Mouse (Mus musculus) adrenal gland, adult 18-20 months (tissue): Measurements from ENCODE around the gene Tra2a. TPM values are rescaled to one million over a fixed set of nuclear protein-coding genes. Genes with fewer than 3 reads are reported as not detected.

ENCODE experiments used
- DNase-seq, 2 experiments: peaks; one replicate each; pipeline ENCODE4 v3.0.0; 2021 to 2022; ENCODE audit warnings: low spot score in 2 of 2
- total RNA-seq, 2 experiments: library from RNA; stranded (reverse); gene quantifications; 1 replicate in 1 of 2; 2 replicates in 1 of 2; pipeline ENCODE4 v1.2.3; 2021

Gene Tra2a
- total RNA-seq, 2 experiments from 2014 or later, result 102 to 111 TPM

- DNase-seq, result no peak
Observed at GRCm38 (mm10) chr6:49241562-49241961, 22.3 kb downstream of the Tra2a start.

DNA sequence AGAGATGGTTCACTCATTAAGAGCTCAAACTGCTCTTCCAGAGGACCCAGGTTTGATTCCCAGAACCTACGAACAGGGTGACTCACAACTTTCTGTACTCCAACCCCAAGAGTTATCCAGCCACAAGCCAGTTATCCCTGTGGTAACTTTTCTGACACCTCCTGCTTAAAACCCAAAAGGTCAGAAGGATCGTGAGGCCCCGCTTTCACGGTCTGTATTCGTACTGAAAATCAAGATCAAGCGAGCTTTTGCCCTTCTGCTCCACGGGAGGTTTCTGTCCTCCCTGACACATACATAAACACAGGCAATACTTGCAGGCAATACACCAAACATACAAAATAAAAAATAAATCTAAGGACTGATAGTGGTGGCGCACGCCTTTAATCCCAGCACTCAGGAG is 27.5 kb downstream of the Tra2a start:
- DNase-seq, result peak; percentile 100

DNA sequence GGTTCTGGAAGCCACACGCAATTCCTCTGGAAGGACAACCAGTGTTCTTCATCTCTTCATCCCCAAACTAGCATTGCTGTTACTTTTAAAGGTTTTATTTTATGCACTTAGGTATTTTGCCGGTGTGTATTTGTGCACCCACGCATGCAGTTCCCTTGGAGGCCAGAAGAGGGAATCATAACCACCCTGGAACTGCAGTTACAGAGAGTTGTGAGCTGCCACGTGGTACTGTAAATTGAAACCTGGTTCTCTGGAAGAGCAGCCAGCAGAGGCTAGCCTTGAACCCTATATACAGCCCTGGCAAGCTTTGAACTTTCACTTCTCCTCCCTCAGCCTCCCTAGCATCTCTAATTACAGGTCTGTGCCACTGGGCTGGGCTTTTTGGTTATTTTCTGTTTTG is 30.5 kb downstream of the Tra2a start:
- DNase-seq, result no peak

DNA sequence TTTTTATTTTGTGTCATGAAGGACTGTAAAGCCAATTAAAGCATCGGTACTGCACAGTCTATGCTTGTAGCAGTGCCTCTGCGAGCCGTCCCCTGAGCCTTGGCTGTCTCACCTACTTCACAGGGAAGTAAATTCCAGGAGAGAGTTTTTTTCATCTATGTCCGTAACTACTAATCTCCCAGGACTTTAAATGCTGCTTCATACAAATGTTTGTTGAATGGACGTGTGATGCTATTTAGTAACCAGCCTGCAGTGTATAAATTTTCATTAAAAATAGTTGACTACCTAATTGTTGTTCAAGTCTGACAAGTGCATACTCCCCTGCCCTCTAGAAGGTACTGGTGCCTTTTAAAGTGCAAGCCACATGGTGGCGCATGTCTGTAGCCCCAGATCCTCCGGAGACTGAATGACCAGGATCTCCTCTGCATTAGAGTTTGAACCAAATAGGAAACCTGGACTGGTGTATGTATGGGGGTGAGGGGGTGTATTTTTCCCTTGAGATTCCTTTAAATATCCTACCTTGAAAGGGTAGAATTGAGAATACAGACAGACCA is 35.6 kb downstream of the Tra2a start:
- DNase-seq, result no peak

- no peak for DNase-seq
Observed at GRCm38 (mm10) chr6:49227184-49227735, 36.6 kb downstream of the Tra2a start.

- no peak for DNase-seq
Observed at GRCm38 (mm10) chr6:49225728-49226123, 38.1 kb downstream of the Tra2a start.

GRCm38 (mm10) chr6:49224923-49225727 is 38.7 kb downstream of the Tra2a start:
- DNase-seq, result no peak

DNA sequence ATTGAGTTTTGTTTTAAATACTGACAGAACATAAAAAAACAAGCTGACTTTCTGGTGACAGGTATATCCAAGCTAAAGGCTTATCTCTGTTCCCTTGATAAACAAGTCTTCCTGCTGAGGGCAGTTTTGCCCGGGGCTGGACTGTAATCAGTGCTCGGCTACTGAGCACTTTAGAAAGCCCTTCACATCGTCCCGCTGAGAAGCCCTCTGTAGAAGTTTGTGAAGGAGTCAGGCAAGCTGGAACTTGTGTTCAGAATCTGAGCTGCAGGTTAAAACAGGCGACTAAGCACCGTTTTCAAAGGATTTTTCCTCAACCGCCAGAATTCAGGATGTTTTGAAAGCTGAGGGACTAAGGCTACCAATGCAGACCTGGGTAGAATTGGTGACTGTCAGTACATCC is 41.9 kb downstream of the Tra2a start:
- no peak for DNase-seq

GRCm38 (mm10) chr6:49219920-49220604 is 43.8 kb downstream of the Tra2a start:
- no peak for DNase-seq

DNA sequence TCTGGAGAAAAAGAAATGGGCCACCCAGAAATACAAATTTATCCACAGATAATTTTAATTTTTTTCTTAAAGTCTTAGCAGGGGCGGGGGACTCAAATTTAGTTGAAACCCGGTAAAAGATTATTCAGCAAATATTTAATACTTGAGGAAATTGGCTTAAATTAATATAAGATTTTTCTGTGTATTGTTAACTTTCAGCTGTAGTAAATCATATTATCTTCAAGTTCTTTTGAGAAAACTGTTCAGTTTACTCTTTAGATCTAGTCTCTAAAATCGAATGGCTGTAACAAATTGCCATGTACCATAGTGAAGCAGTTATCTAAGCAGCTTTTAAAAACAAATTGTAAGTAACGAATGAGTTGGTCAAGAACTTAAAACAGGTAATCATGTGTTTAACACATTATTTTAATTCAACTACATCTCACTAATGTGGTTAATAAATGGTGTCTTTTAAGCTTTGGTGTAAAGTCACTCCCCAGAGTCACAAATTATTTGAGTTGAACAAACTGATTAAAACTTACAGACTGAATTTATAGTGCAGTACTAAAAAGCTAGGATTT is 44.8 kb downstream of the Tra2a start:
- no peak for DNase-seq

DNA sequence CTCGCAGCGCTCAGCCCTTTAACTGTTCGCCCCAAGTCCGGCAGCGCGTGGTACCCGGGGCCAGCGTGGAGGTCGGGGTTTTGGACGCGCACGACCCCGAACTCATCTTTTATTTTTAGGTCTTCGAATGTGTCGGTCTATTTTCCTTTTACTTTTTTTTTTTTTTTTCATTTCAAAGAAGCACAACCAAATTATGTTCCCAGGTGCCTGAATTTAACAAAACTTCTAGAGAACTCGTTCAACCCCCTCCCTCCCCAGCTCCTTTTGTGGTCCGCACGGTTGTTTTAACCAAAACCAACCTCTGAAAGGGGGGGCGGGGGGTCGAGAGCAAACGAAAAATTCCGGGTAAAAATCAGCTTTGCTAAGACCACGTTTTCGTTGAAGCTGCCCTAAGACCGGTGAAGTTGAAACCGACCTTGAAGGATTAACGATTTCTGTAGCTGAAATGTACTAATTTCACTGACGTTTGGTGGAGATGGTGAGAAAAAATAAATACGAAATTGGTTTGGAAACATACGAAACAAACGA is 45.5 kb downstream of the Tra2a start:
- no peak for DNase-seq

GRCm38 (mm10) chr6:49217581-49218274 is 46.1 kb downstream of the Tra2a start:
- peak in 1 of 2 experiments; percentile 16 for DNase-seq

DNA sequence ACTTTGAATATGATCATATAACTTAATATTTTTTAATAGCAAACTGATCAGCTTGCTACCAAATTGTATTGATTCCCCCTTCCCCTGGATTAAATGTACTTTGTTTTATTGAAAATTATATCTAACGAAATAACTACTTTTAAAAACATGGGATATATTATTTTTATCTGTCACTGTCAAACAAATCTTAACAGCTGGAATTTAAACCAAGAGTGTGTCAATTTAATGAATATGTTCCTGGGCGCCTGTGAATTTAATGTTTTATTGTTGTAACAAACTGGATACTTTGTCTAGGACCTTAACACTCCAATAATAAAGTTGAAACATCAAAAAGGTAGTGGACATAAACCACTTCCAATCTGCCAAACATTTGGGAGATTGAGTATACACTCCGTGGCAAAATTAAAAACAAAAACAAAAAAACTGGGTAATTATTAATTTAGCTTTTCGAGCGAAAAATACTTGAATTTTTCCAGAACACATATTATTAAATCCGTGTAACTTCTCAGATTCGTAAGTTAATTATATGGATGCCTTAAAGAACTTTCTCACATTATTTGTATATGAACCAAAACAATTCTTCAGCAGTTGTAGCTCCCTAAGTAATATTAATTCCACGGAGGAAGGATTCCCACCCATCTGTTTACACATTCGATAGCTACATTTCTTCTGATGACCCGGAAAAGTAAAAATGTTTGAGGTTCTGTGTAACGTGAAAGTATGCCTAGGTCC is 46.9 kb downstream of the Tra2a start:
- DNase-seq, result no peak

DNA sequence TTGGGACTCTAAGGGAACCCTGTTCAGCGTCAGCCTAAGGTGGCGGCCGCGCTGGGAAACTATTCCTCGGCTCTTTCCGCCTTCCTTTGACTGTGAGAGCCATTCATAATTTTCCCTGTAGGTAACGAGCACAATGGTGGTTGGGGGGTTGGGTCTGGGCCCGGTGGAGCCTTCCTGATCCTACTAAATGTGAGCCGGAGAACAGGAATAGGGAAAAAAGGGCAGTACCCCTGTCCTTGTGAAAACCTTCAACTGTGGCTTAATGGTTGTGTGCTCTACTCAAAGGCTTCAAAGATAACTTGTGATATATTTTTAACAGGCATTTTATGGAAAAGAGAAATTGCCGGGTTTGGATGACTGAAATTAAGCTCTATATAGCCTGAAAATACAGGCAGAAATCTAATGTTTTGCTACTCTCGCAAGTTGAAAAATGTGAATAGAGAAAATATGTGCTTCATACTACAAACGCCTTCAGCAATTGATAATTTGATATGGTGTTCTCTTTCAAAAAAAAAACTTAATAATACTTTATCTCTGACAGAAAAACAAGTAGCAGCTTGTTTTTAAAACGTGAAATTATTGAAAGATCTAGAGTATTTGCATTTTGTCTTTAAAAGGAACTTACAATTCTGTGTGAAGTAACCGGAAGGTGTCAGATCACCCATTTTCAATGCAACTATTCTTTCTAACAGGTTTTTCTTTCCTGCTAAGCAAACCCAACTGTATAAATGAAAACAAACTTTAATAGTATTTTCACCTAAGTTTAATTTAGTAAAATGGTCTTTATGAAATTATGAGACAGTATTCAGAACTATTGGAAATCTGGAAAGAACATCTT is 47.9 kb downstream of the Tra2a start:
- DNase-seq, result peak in 1 of 2 experiments; percentile 5

DNA sequence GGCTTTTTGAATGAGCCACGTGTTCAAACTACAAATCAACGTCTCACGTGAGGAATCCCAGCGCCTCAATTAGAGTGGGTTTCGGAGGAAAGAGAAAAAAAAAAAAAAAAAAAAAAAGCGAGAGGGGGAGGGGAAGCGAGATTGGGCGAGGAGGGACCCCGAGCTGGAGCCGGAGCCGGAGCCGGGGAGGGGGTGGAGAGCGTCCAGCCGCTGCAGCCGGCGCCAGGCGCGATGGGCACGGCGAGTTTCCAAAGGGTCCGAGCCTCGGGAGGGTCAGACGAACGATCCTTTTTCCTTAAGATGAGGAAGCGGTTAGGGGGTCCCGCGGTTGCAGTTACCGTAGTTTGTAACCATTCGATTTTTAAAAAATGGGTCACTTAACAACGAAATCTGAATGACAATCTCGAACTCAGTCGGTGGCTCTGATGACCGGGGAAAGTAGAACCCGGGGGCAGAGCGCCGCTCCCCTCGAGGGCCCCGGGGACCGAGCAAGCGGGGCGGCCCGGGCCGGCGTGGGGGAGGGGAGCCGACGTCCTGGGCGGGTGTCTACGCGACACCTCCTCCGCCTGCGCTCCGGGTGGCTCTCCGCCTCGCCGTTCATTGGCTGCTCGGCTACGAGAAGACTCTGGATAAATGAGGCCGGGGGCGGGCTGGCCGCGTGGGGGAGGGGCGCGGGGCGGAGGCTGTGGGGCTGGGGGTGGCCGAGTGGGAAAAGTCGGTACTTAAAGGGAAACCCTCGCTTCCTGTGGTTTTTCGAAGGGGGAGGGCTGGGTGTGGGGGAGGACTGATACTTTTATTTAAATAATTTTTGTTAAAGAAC is 48.7 kb downstream of the Tra2a start, which contains the start of gene Igf2bp3:
TSS of gene Igf2bp3 (minus strand) at position 30 of the 820 bp plus-strand sequence.
- DNase-seq, result peak; percentile 9 to 27

GRCm38 (mm10) chr6:49214086-49214927 is 49.5 kb downstream of the Tra2a start:
- DNase-seq, result peak; percentile 8 to 21

- DNase-seq, result peak; percentile 10 to 20
Observed at GRCm38 (mm10) chr6:49213581-49214085, 50.2 kb downstream of the Tra2a start.
